Mouse (Mus musculus): ENCODE results near the gene Pdgfb. TPM values are rescaled to one million over a fixed set of nuclear protein-coding genes. Genes with fewer than 3 reads are reported as not detected.

Pdgfb gene
- polyA plus RNA-seq, 1 experiment from 2014 or later, result 3.2 TPM

- peak overlapping the region; percentile 36 for H3K4me2 ChIP-seq (ENCODE audit: low read depth, low read length)
- H3K9ac ChIP-seq (ENCODE audit: low read length), result peak overlapping the region; percentile 28; the same call in 1 of the 2 replicates
- WGBS, result 16% methylated on average over 7 of the region's 7 CpGs
Measured at GRCm38 (mm10) chr15:80006156-80006555, 8.6 kb downstream of the Pdgfb start.

GRCm38 (mm10) chr15:80005436-80005835 is 9.3 kb downstream of the Pdgfb start:
- no peaks in the 10 kb centered on the region; the same call in 1 of the 2 replicates for H3K27me3 ChIP-seq (ENCODE audit: control insufficient read depth, insufficient read depth, low read length)
- ATAC-seq (replicated peaks; ENCODE audit: extremely low read depth, insufficient read depth, low FRiP score), result no peak
- H3K4me2 ChIP-seq (ENCODE audit: low read depth, low read length), result peak overlapping the region; percentile 36; the same call in 1 of the 2 replicates
- H3K4me1 ChIP-seq (ENCODE audit: control insufficient read depth, insufficient read depth, low read length), result peaks cover 40% of the 10 kb centered on the region
- H3K27ac ChIP-seq (ENCODE audit: low read length), result peak overlapping the region; percentile 78
- peak overlapping the region; percentile 12; the same call in 1 of the 2 replicates for H3K9ac ChIP-seq (ENCODE audit: low read length)
- 62% methylated on average over 10 of the region's 10 CpGs for WGBS
- no peaks in the 10 kb centered on the region; the same call in 1 of the 2 replicates for H3K36me3 ChIP-seq (ENCODE audit: control insufficient read depth, insufficient read depth)
- H3K9me3 ChIP-seq (replicated peaks; ENCODE audit: control insufficient read depth, low read length), result no peaks in the 10 kb centered on the region
- no peak overlapping the region for H3K4me3 ChIP-seq (ENCODE audit: low read length)

More at GRCm38 (mm10) chr15:80006156-80006555, 8.6 kb downstream of the Pdgfb start:
- peaks cover 36% of the 10 kb centered on the region for H3K4me1 ChIP-seq (ENCODE audit: control insufficient read depth, insufficient read depth, low read length)
- H3K27me3 ChIP-seq (ENCODE audit: control insufficient read depth, insufficient read depth, low read length), result peaks cover 6% of the 10 kb centered on the region; the same call in 1 of the 2 replicates
- no peaks in the 10 kb centered on the region; the same call in 1 of the 2 replicates for H3K36me3 ChIP-seq (ENCODE audit: control insufficient read depth, insufficient read depth)
- ATAC-seq (replicated peaks; ENCODE audit: extremely low read depth, insufficient read depth, low FRiP score), result peak; percentile 82
- H3K9me3 ChIP-seq (replicated peaks; ENCODE audit: control insufficient read depth, low read length), result no peaks in the 10 kb centered on the region
- H3K4me3 ChIP-seq (ENCODE audit: low read length), result no peak overlapping the region
- peak overlapping the region; percentile 78 for H3K27ac ChIP-seq (ENCODE audit: low read length)

GRCm38 (mm10) chr15:80004644-80005340 is 10.0 kb downstream of the Pdgfb start:
- H3K4me3 ChIP-seq (ENCODE audit: low read length), result no peak overlapping the region
- no peaks in the 10 kb centered on the region for H3K27me3 ChIP-seq (ENCODE audit: control insufficient read depth, insufficient read depth, low read length)
- peak overlapping the region; percentile 78 for H3K27ac ChIP-seq (ENCODE audit: low read length)
- no peaks in the 10 kb centered on the region; the same call in 1 of the 2 replicates for H3K36me3 ChIP-seq (ENCODE audit: control insufficient read depth, insufficient read depth)
- WGBS, result 13% methylated on average over 14 of the region's 14 CpGs
- peak overlapping the region; percentile 36; the same call in 1 of the 2 replicates for H3K4me2 ChIP-seq (ENCODE audit: low read depth, low read length)
- no peaks in the 10 kb centered on the region for H3K9me3 ChIP-seq (replicated peaks; ENCODE audit: control insufficient read depth, low read length)
- peak overlapping the region; percentile 13; the same call in 1 of the 2 replicates for H3K9ac ChIP-seq (ENCODE audit: low read length)
- H3K4me1 ChIP-seq (ENCODE audit: control insufficient read depth, insufficient read depth, low read length), result peaks cover 40% of the 10 kb centered on the region
- peak; percentile 47 for ATAC-seq (replicated peaks; ENCODE audit: extremely low read depth, insufficient read depth, low FRiP score)

GRCm38 (mm10) chr15:80003581-80003980 is 11.2 kb downstream of the Pdgfb start:
- Histone ChIP-seq H3K27me3 (ENCODE audit: control insufficient read depth, insufficient read depth, low read length) (no peaks in the 10 kb centered on the region), H3K4me2 (ENCODE audit: low read depth, low read length) (no peak overlapping the region), H3K9ac (ENCODE audit: low read length) (no peak overlapping the region), H3K9me3 (replicated peaks; ENCODE audit: control insufficient read depth, low read length) (no peaks in the 10 kb centered on the region), H3K4me3 (ENCODE audit: low read length) (no peak overlapping the region), H3K4me1 (ENCODE audit: control insufficient read depth, insufficient read depth, low read length) (peaks cover 40% of the 10 kb centered on the region), H3K36me3 (ENCODE audit: control insufficient read depth, insufficient read depth) (no peaks in the 10 kb centered on the region; the same call in 1 of the 2 replicates), H3K27ac (ENCODE audit: low read length) (peak overlapping the region; percentile 65)
- no peak for ATAC-seq (replicated peaks; ENCODE audit: extremely low read depth, insufficient read depth, low FRiP score)
- 42% methylated on average over 2 of the region's 2 CpGs for WGBS

- Histone ChIP-seq H3K4me1 (ENCODE audit: control insufficient read depth, insufficient read depth, low read length) (peaks cover 42% of the 10 kb centered on the region), H3K36me3 (ENCODE audit: control insufficient read depth, insufficient read depth) (peaks cover 2% of the 10 kb centered on the region; the same call in 1 of the 2 replicates), H3K4me2 (ENCODE audit: low read depth, low read length) (no peak overlapping the region), H3K4me3 (ENCODE audit: low read length) (no peak overlapping the region), H3K27me3 (ENCODE audit: control insufficient read depth, insufficient read depth, low read length) (no peaks in the 10 kb centered on the region), H3K27ac (ENCODE audit: low read length) (no peak overlapping the region), H3K9me3 (replicated peaks; ENCODE audit: control insufficient read depth, low read length) (no peaks in the 10 kb centered on the region), H3K9ac (ENCODE audit: low read length) (no peak overlapping the region)
- 91% methylated on average over 23 of the region's 23 CpGs for WGBS
- ATAC-seq (replicated peaks; ENCODE audit: extremely low read depth, insufficient read depth, low FRiP score), result no peak
Measured at GRCm38 (mm10) chr15:80001601-80002000, 13.2 kb downstream of the Pdgfb start.

GRCm38 (mm10) chr15:80000694-80001093 is 14.1 kb downstream of the Pdgfb start:
- Histone ChIP-seq H3K27me3 (ENCODE audit: control insufficient read depth, insufficient read depth, low read length) (no peaks in the 10 kb centered on the region), H3K9me3 (replicated peaks; ENCODE audit: control insufficient read depth, low read length) (no peaks in the 10 kb centered on the region), H3K9ac (ENCODE audit: low read length) (no peak overlapping the region), H3K4me2 (ENCODE audit: low read depth, low read length) (no peak overlapping the region), H3K4me3 (ENCODE audit: low read length) (no peak overlapping the region), H3K4me1 (ENCODE audit: control insufficient read depth, insufficient read depth, low read length) (peaks cover 33% of the 10 kb centered on the region), H3K27ac (ENCODE audit: low read length) (no peak overlapping the region), H3K36me3 (ENCODE audit: control insufficient read depth, insufficient read depth) (peaks cover 3% of the 10 kb centered on the region; the same call in 1 of the 2 replicates)
- ATAC-seq (replicated peaks; ENCODE audit: extremely low read depth, insufficient read depth, low FRiP score), result no peak
- WGBS, result 36% methylated on average over 8 of the region's 8 CpGs

- Histone ChIP-seq H3K36me3 (ENCODE audit: control insufficient read depth, insufficient read depth) (peaks cover 3% of the 10 kb centered on the region; the same call in 1 of the 2 replicates), H3K9ac (ENCODE audit: low read length) (no peak overlapping the region), H3K9me3 (replicated peaks; ENCODE audit: control insufficient read depth, low read length) (no peaks in the 10 kb centered on the region), H3K27me3 (ENCODE audit: control insufficient read depth, insufficient read depth, low read length) (no peaks in the 10 kb centered on the region), H3K4me1 (ENCODE audit: control insufficient read depth, insufficient read depth, low read length) (peaks cover 8% of the 10 kb centered on the region), H3K4me2 (ENCODE audit: low read depth, low read length) (no peak overlapping the region), H3K4me3 (ENCODE audit: low read length) (no peak overlapping the region), H3K27ac (ENCODE audit: low read length) (no peak overlapping the region)
- WGBS, result 37% methylated on average over 3 of the region's 3 CpGs
- ATAC-seq (replicated peaks; ENCODE audit: extremely low read depth, insufficient read depth, low FRiP score), result no peak
Measured at GRCm38 (mm10) chr15:79997988-79998387, 16.8 kb downstream of the Pdgfb start.

- Histone ChIP-seq H3K9me3 (replicated peaks; ENCODE audit: control insufficient read depth, low read length) (no peaks in the 10 kb centered on the region), H3K4me1 (ENCODE audit: control insufficient read depth, insufficient read depth, low read length) (peaks cover 8% of the 10 kb centered on the region), H3K4me2 (ENCODE audit: low read depth, low read length) (no peak overlapping the region), H3K9ac (ENCODE audit: low read length) (no peak overlapping the region), H3K4me3 (ENCODE audit: low read length) (no peak overlapping the region), H3K27me3 (ENCODE audit: control insufficient read depth, insufficient read depth, low read length) (peaks cover 2% of the 10 kb centered on the region; the same call in 1 of the 2 replicates), H3K36me3 (ENCODE audit: control insufficient read depth, insufficient read depth) (peaks cover 3% of the 10 kb centered on the region; the same call in 1 of the 2 replicates), H3K27ac (ENCODE audit: low read length) (no peak overlapping the region)
- WGBS, result 91% methylated on average over 11 of the region's 11 CpGs
- ATAC-seq (replicated peaks; ENCODE audit: extremely low read depth, insufficient read depth, low FRiP score), result no peak
Measured at GRCm38 (mm10) chr15:79996781-79997180, 18.0 kb downstream of the Pdgfb start.

GRCm38 (mm10) chr15:79995552-79995951 is 19.2 kb downstream of the Pdgfb start:
- Histone ChIP-seq H3K4me1 (ENCODE audit: control insufficient read depth, insufficient read depth, low read length) (peaks cover 4% of the 10 kb centered on the region), H3K9me3 (replicated peaks; ENCODE audit: control insufficient read depth, low read length) (no peaks in the 10 kb centered on the region), H3K27ac (ENCODE audit: low read length) (no peak overlapping the region), H3K36me3 (ENCODE audit: control insufficient read depth, insufficient read depth) (peaks cover 3% of the 10 kb centered on the region; the same call in 1 of the 2 replicates), H3K9ac (ENCODE audit: low read length) (no peak overlapping the region), H3K27me3 (ENCODE audit: control insufficient read depth, insufficient read depth, low read length) (peaks cover 2% of the 10 kb centered on the region; the same call in 1 of the 2 replicates), H3K4me3 (ENCODE audit: low read length) (no peak overlapping the region), H3K4me2 (ENCODE audit: low read depth, low read length) (no peak overlapping the region)
- 92% methylated on average over 7 of the region's 7 CpGs for WGBS
- no peak for ATAC-seq (replicated peaks; ENCODE audit: extremely low read depth, insufficient read depth, low FRiP score)
